Mouse (Mus musculus): ENCODE measurements around the gene Dusp8.

The Dusp8 gene

DNA sequence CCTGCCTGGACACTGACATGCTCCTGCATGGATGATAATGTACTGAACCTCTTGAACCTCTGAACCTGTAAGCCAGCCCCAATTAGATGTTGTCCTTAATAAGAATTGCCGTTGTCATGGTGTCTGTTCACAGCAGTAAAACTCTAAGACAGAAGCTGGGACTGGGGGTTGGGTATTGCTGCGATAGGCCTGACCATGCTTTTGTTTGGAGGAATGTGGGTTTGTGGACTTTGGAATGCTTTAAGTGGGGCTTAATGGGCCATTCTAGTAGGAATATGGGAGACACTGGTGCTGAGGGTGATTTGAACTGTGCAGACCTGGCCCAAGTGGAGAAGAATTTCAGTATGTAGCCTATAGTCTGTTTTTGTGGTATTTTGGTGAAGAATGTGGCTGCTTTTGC lies 50.3 kb downstream of the Dusp8 start:
- DNase-seq (ENCODE audit: low spot score), result no peak

DNA sequence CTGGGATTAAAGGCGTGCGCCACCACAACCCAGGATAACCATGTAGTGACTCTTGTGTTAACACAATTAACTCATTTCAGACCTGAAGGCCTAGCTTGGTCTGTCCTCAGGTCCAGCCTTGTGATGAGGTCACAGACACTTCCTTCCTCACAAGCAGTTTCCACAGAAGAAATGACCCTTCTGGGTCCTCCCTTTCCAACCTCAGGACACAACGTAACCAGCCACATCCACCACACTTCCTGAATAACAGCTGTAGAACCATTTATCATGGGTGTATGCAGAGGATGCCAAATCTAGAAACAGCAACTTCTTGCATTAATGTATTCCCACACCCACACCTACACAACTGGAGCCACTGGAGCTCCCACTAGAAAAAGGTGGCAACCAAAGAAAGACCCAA lies 54.9 kb downstream of the Dusp8 start:
- no peak for DNase-seq (ENCODE audit: low spot score)

GRCm38 (mm10) chr7:142037553-142038170 lies 58.0 kb downstream of the Dusp8 start:
- peak; percentile 50 for DNase-seq (ENCODE audit: low spot score)

DNA sequence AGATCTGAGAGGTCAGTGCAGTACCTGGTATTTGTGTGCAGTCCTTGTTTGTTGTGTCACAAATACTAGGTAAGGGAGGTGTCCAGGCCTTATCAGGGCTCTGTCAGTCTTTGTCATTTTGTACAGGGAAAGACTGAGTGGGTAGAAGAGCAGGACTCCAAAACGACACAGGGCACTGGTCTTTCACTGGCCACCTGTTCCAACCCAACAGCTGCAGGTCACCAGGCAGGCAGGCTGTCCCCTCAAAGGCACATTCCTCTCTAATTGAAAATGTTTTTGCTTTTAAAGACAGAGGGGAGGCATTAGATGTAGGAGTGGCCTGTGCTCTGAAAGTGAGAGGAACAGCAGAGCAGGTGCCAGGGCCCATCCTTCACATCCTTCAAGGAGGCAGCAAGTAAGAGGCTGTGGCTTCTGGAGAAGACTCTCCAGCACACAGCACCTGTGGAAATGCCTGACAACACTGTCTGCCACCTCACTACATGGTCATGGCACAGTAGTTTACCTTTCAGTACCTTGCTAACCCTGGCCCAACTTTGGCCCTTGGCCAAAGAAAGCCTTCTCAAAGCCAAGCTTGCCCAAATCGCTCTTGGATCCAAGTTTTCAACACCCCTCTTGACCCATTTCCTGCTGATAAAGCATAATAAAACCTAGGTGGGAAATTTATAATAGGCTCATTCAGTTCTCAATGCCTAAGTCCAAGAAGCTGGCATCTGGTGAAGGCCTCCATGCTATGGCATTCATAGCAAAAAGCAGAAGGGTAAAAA lies 60.4 kb downstream of the Dusp8 start:
- DNase-seq (ENCODE audit: low spot score), result no peak

- no peak for DNase-seq (ENCODE audit: low spot score)
Observed at GRCm38 (mm10) chr7:142034198-142034597, 61.4 kb downstream of the Dusp8 start.

DNA sequence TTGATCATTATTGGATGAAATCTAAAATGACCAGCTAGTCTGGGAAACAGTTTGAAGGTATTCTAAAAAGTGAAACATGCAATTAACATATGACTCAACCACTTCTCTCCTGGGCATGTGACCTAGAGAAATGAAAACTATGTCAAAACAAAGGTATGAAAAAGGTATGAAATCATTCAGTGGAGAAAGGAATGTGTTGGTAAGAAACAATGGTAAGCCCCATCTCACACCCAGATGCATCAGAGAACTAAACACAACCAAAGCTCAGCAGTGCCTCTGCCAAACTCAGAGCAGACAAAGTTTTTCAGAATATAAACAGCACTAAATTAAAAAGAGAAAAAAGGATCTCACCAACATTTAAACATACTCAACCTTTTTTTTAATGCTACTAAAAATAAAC lies 65.6 kb downstream of the Dusp8 start:
- no peak for DNase-seq (ENCODE audit: low spot score)
